Mouse (Mus musculus): ENCODE data around the gene Slc38a9. TPM values are rescaled to one million over a fixed set of nuclear protein-coding genes. Genes with fewer than 3 reads are reported as not detected.
A peak's percentile ranks its signal among the peaks of the same experiment; 100 is the strongest.

Gene Slc38a9
- polyA plus RNA-seq, 1 experiment from 2014 or later, result 18.4 TPM

DNA sequence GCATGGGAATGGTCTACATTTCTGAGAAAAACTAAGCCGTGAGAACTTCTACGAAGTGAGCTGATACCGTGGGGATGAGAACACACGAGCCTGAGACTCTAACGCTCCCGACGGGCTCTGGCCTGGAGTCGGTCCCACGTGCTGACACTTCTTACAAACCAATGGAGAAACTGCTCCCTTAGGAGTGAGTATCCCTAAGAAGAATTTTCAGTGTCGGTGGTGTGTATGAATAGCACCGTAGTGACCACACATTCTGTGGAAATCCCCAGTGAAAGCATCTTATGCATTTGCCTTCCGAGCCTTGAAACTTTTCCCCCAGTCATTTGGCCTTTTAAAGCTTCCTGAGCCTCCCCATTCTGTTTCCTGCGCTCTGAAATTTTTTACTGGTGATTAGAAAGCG, 112.3 kb downstream of the Slc38a9 start:
- no peak for ATAC-seq (ENCODE audit: low FRiP score, low TSS enrichment)
- WGBS, result 77% methylated on average over 14 of the region's 14 CpGs
- Histone ChIP-seq H3K36me3 (ENCODE audit: insufficient read depth, low read length) (no peaks in the 10 kb centered on the region), H3K27ac (ENCODE audit: low read length) (peak overlapping the region; percentile 43; the same call in 1 of the 2 replicates), H3K4me2 (replicated peaks; ENCODE audit: low read depth, low read length) (no peak overlapping the region), H3K4me1 (ENCODE audit: insufficient read depth, low read length) (peaks cover 17% of the 10 kb centered on the region; the same call in 1 of the 2 replicates), H3K27me3 (ENCODE audit: insufficient read depth, low read length) (no peaks in the 10 kb centered on the region), H3K9ac (replicated peaks; ENCODE audit: low read length) (no peak overlapping the region), H3K9me3 (ENCODE audit: low read length) (peaks cover 2% of the 10 kb centered on the region), H3K4me3 (ENCODE audit: low read length) (no peak overlapping the region)

DNA sequence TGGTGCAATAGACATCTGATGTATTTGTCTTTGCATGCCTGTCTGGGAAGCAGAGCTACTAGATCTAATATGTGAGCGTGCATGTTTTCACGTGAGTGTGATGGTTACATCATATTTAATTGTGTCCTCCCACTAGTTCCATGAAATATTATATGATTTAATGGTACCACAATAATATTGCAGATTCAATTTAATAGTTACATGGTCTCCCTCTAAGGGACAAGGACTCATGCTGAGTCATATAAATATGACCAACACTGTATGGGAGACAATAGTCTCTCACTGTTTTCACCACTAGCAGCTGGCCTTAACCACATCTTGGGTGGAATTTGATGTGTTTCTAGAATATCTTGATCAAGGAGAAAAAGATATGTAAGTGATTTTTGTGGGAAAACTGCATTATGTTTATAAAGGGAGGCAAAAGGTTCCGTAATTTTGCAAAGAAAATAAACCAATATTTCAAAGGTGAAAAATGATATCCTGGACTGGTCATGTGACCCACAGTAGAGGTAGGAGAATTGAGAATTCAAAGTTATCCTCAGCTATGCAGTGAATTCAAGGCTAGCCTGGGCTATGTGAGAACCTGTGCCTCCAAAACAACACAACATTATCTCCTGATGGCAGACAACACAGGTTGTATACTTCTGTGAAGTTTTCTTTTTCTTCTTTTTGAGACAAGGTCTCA, 113.6 kb downstream of the Slc38a9 start:
- H3K4me2 ChIP-seq (replicated peaks; ENCODE audit: low read depth, low read length), result no peak overlapping the region
- H3K27ac ChIP-seq (ENCODE audit: low read length), result no peak overlapping the region
- no peaks in the 10 kb centered on the region for H3K9me3 ChIP-seq (ENCODE audit: low read length)
- no peaks in the 10 kb centered on the region for H3K27me3 ChIP-seq (ENCODE audit: insufficient read depth, low read length)
- H3K36me3 ChIP-seq (ENCODE audit: insufficient read depth, low read length), result no peaks in the 10 kb centered on the region
- no peak overlapping the region for H3K4me3 ChIP-seq (ENCODE audit: low read length)
- H3K9ac ChIP-seq (replicated peaks; ENCODE audit: low read length), result no peak overlapping the region
- 90% methylated on average over 3 of the region's 3 CpGs for WGBS
- peaks cover 17% of the 10 kb centered on the region; the same call in 1 of the 2 replicates for H3K4me1 ChIP-seq (ENCODE audit: insufficient read depth, low read length)
- ATAC-seq (ENCODE audit: low FRiP score, low TSS enrichment), result no peak

DNA sequence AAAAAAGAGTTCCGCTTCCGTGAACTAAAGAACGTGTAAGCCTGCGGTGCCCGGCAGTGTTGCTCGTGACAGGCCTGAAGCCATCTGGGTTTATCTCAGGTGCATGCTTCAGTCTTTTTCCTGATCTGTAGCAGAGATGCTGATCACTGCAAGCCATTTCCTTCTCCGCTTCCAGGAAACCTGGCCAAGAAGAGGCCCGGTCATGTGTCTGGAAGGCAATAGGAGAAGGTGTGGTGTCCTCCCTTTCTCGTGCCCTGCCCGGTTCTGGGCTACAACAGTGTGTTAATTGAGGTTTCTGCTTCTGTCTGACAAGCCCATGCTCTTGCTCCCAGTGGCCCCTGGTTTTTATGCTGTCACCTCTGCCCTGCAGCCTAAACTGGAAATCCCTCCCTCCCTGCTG, 115.3 kb downstream of the Slc38a9 start:
- Histone ChIP-seq H3K36me3 (ENCODE audit: insufficient read depth, low read length) (no peaks in the 10 kb centered on the region), H3K4me1 (ENCODE audit: insufficient read depth, low read length) (peaks cover 9% of the 10 kb centered on the region; the same call in 1 of the 2 replicates), H3K4me2 (replicated peaks; ENCODE audit: low read depth, low read length) (no peak overlapping the region), H3K9me3 (ENCODE audit: low read length) (no peaks in the 10 kb centered on the region), H3K27ac (ENCODE audit: low read length) (no peak overlapping the region), H3K27me3 (ENCODE audit: insufficient read depth, low read length) (no peaks in the 10 kb centered on the region), H3K9ac (replicated peaks; ENCODE audit: low read length) (no peak overlapping the region), H3K4me3 (ENCODE audit: low read length) (no peak overlapping the region)
- no peak for ATAC-seq (ENCODE audit: low FRiP score, low TSS enrichment)
- WGBS, result 76% methylated on average over 10 of the region's 10 CpGs

DNA sequence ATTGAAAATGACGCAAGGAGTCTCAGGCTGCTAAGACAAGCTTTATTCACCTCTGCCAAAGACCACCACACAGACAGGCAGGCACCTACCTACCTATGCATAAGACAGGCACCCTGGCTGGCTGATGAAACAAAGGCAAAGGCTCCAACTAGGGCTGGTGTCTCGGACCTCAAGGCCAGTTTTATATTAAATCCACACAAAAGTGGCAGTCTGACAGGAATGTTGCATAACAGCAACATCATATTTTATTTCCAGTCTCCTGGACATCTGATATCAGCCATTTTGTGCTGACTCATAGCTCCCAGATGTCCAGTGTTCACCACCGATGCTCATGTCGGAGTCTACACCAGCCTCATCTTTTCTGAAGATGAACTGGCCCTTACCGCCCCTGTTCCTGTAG, 117.9 kb downstream of the Slc38a9 start:
- Histone ChIP-seq H3K27me3 (ENCODE audit: insufficient read depth, low read length) (no peaks in the 10 kb centered on the region), H3K36me3 (ENCODE audit: insufficient read depth, low read length) (no peaks in the 10 kb centered on the region), H3K27ac (ENCODE audit: low read length) (no peak overlapping the region), H3K9me3 (ENCODE audit: low read length) (no peaks in the 10 kb centered on the region), H3K4me3 (ENCODE audit: low read length) (no peak overlapping the region), H3K9ac (replicated peaks; ENCODE audit: low read length) (no peak overlapping the region), H3K4me2 (replicated peaks; ENCODE audit: low read depth, low read length) (no peak overlapping the region), H3K4me1 (ENCODE audit: insufficient read depth, low read length) (no peaks in the 10 kb centered on the region)
- ATAC-seq (ENCODE audit: low FRiP score, low TSS enrichment), result no peak
- 71% methylated on average over 5 of the region's 5 CpGs for WGBS

DNA sequence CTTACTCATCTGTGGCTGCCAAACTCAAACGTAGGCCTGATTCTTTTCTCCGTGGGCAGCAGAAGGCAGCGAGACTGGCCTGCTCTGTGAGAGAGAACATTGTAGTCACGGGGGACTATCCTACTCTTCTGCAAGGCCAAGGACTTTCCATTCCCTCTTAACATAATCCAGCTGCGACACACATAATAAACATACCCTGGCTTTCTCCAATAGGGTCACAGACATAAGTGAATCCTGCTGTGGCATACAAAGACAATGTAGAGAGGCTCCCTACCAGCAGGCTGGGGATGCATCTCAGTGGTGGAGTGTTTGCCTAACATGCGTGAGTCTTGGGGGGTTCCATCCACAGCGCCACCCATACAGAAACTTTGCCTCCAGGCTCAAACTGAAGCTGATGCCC, 124.8 kb downstream of the Slc38a9 start:
- Histone ChIP-seq H3K4me3 (ENCODE audit: low read length) (no peak overlapping the region), H3K4me1 (ENCODE audit: insufficient read depth, low read length) (no peaks in the 10 kb centered on the region), H3K9me3 (ENCODE audit: low read length) (no peaks in the 10 kb centered on the region), H3K27me3 (ENCODE audit: insufficient read depth, low read length) (no peaks in the 10 kb centered on the region), H3K9ac (replicated peaks; ENCODE audit: low read length) (no peak overlapping the region), H3K36me3 (ENCODE audit: insufficient read depth, low read length) (no peaks in the 10 kb centered on the region), H3K27ac (ENCODE audit: low read length) (no peak overlapping the region), H3K4me2 (replicated peaks; ENCODE audit: low read depth, low read length) (no peak overlapping the region)
- ATAC-seq (ENCODE audit: low FRiP score, low TSS enrichment), result no peak
- WGBS, result 79% methylated on average over 7 of the region's 7 CpGs

DNA sequence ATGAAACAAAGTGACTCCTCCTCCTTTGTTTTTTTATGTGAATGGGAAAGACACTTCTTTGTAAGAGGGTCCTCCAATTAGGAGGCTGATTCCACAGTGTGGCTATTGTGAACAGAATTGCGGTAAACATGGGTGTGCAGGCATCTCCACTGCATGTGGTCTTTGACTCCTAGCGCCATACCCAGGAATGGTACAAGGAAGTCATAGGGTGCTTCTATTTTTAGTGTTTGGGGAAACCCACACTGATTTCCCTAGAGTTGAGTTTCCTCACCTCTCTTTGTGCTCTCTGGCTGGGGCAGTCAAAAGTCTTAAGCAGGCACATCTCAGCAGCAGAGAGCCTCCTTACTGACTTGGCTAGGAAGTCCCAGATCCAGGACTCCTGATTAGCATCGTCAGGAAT, 125.6 kb downstream of the Slc38a9 start:
- H3K9ac ChIP-seq (replicated peaks; ENCODE audit: low read length), result no peak overlapping the region
- H3K27me3 ChIP-seq (ENCODE audit: insufficient read depth, low read length), result no peaks in the 10 kb centered on the region
- no peak overlapping the region for H3K4me3 ChIP-seq (ENCODE audit: low read length)
- no peak for ATAC-seq (ENCODE audit: low FRiP score, low TSS enrichment)
- WGBS, result 88% methylated on average over 3 of the region's 3 CpGs
- H3K27ac ChIP-seq (ENCODE audit: low read length), result no peak overlapping the region
- H3K4me2 ChIP-seq (replicated peaks; ENCODE audit: low read depth, low read length), result no peak overlapping the region
- no peaks in the 10 kb centered on the region for H3K4me1 ChIP-seq (ENCODE audit: insufficient read depth, low read length)
- no peaks in the 10 kb centered on the region for H3K36me3 ChIP-seq (ENCODE audit: insufficient read depth, low read length)
- H3K9me3 ChIP-seq (ENCODE audit: low read length), result no peaks in the 10 kb centered on the region

DNA sequence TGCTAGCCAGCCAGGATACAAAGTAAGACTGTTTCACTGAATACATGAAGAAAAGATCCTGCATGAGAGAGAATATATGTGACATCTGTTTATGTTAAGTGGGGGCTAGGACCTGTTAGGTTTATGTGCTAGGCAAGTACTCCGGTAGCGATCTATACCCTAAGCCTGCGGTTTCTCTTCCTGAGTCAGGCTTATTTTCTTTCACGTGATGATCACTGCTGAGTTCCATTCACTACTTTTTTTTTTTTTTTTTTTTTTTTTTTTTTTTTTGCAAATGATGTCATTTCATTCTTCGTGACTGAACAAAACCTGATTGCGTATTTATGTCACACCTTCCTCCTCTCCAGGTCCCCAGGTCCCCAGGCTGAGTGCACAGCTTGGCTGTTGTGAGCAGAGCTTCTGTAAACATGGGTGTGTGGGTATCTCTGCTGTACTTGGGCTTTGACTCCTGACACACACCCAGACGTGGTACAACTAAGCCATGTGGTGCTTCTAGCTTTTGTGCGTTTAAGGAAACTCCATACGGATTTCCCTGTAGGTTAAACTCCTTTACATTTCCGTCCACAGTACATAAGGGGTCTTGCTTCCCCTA, 126.5 kb downstream of the Slc38a9 start:
- Histone ChIP-seq H3K4me1 (ENCODE audit: insufficient read depth, low read length) (no peaks in the 10 kb centered on the region), H3K9me3 (ENCODE audit: low read length) (no peaks in the 10 kb centered on the region), H3K4me3 (ENCODE audit: low read length) (no peak overlapping the region), H3K9ac (replicated peaks; ENCODE audit: low read length) (no peak overlapping the region), H3K27me3 (ENCODE audit: insufficient read depth, low read length) (no peaks in the 10 kb centered on the region), H3K4me2 (replicated peaks; ENCODE audit: low read depth, low read length) (no peak overlapping the region), H3K36me3 (ENCODE audit: insufficient read depth, low read length) (no peaks in the 10 kb centered on the region), H3K27ac (ENCODE audit: low read length) (no peak overlapping the region)
- 84% methylated on average over 10 of the region's 10 CpGs for WGBS
- ATAC-seq (ENCODE audit: low FRiP score, low TSS enrichment), result no peak

Other genes with a start within 250 kb of the Slc38a9 start
- gene Il6st, start 196.7 kb upstream of the Slc38a9 start, polyA plus RNA-seq (2015; fragmentation: Nextera tagmentation; extraction: Ambion mirVana), result 40.3 and 41.9 TPM in 2 replicates
- gene Il31ra, start 66.4 kb upstream of the Slc38a9 start, polyA plus RNA-seq (2015; fragmentation: Nextera tagmentation; extraction: Ambion mirVana), result 0.09 and 0.10 TPM in 2 replicates
- gene Ddx4, start 8.3 kb upstream of the Slc38a9 start, polyA plus RNA-seq (2015; fragmentation: Nextera tagmentation; extraction: Ambion mirVana), result 0.49 and 0.71 TPM in 2 replicates
- gene Plpp1, start 140.0 kb downstream of the Slc38a9 start, polyA plus RNA-seq (2015; fragmentation: Nextera tagmentation; extraction: Ambion mirVana), result 103 and 120 TPM in 2 replicates

Measured in kidney, embryonic 16.5 days (tissue).